11 mouse cellular contexts compared by ENCODE assay signal in the genomic region with DNA sequence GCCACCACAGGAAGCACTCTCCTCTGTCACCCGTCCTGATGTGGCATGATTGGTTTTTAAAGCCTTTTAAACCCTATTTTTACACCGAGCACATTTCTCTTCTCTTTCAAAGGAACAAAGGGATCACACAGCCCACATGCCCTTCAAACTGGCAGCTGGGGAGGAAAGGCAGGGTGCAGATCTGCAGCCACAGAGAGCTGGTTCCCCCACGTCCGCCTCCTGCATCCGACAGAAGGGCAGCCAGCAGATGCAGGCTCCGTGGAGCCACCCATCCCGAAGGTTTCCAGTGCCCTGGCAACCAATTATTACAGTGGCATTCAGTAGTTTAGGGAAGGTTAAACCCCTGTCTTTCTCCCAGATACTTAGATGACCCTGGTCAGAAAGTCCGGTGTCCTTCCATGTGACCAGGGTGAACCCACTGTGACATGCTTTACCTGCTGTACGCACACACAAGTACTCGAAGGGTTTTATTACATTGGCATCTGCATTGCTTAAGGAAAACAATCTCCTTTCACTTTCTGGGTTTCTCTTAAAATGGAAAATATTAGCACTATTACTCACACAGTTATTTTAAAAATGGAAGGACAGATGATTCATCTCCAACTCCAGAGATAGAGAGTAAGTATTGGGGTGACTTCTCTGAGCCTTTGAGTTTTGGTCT.
DNase-seq lines count a peak whose midpoint lies in the region; ATAC-seq and TF ChIP-seq lines count a peak whose summit lies in the region.
"Had no signal": no experiment of that assay in that cellular context is flagged by ENCODE, and none has a peak within 500 bp of the region (broad histone marks: within the 10 kb centered on the region; RNA-seq: fewer than 3 reads in every experiment).

No protein-coding gene starts in this region.

- H3K27me3 ChIP-seq in forebrain, embryonic 10.5 days (ENCODE audit: poor library complexity, severe bottlenecking) = no peaks in the 10 kb centered on the region
- no peaks in the 10 kb centered on the region for H3K27me3 ChIP-seq in forebrain, embryonic 11.5 days (ENCODE audit: control insufficient read depth, insufficient read depth, low read length)
- no peaks in the 10 kb centered on the region for H3K27me3 ChIP-seq in midbrain, embryonic 10.5 days (ENCODE audit: low read depth, poor library complexity, severe bottlenecking)
- no peaks in the 10 kb centered on the region for H3K27me3 ChIP-seq in midbrain, embryonic 11.5 days (ENCODE audit: control insufficient read depth, insufficient read depth, low read length)
- H3K27me3 ChIP-seq in hindbrain, embryonic 16.5 days (replicated peaks; ENCODE audit: control insufficient read depth, insufficient read depth, low read length) = no peaks in the 10 kb centered on the region
- no peaks in the 10 kb centered on the region for H3K27me3 ChIP-seq in liver, postnatal 0 days (ENCODE audit: insufficient read depth, low read length)

- no peak for TF ChIP-seq EP300 in liver, postnatal 0 days (IDR thresholded peaks at IDR 0.05; ENCODE audit: low read depth)

- no peaks in the 10 kb centered on the region for H3K36me3 ChIP-seq in forebrain, embryonic 10.5 days (replicated peaks)
- H3K36me3 ChIP-seq in forebrain, embryonic 11.5 days (ENCODE audit: control insufficient read depth, insufficient read depth, low read length) = no peaks in the 10 kb centered on the region
- no peaks in the 10 kb centered on the region for H3K36me3 ChIP-seq in midbrain, embryonic 10.5 days
- no peaks in the 10 kb centered on the region for H3K36me3 ChIP-seq in midbrain, embryonic 11.5 days (ENCODE audit: control insufficient read depth, insufficient read depth, low read length)
- H3K36me3 ChIP-seq in hindbrain, embryonic 16.5 days (ENCODE audit: control insufficient read depth, insufficient read depth, low read length) = no peaks in the 10 kb centered on the region
- no peaks in the 10 kb centered on the region for H3K36me3 ChIP-seq in liver, postnatal 0 days (replicated peaks; ENCODE audit: insufficient read depth, low read length)
- H3K36me3 ChIP-seq: limb, embryonic 13.5 days had no signal

- 38% methylated on average over 10 of the region's 10 CpGs for WGBS in forebrain, embryonic 10.5 days
- WGBS in forebrain, embryonic 11.5 days = 35% methylated on average over 10 of the region's 10 CpGs
- WGBS in midbrain, embryonic 10.5 days = 42% methylated on average over 10 of the region's 10 CpGs
- 40% methylated on average over 10 of the region's 10 CpGs for WGBS in midbrain, embryonic 11.5 days
- WGBS in hindbrain, embryonic 16.5 days = 32% methylated on average over 10 of the region's 10 CpGs
- 39% methylated on average over 10 of the region's 10 CpGs for WGBS in liver, postnatal 0 days (ENCODE audit: insufficient replicate concordance)

- H3K4me2 ChIP-seq in forebrain, embryonic 11.5 days (ENCODE audit: low read depth, low read length, severe bottlenecking) = no peak overlapping the region
- H3K4me2 ChIP-seq in midbrain, embryonic 11.5 days = no peak overlapping the region
- H3K4me2 ChIP-seq in hindbrain, embryonic 16.5 days (ENCODE audit: low read length) = no peak overlapping the region
- no peak overlapping the region for H3K4me2 ChIP-seq in liver, postnatal 0 days (ENCODE audit: low read depth, low read length)
- H3K4me2 ChIP-seq: limb, embryonic 13.5 days had no signal

- DNase-seq in forebrain, embryonic 10.5 days (ENCODE audit: extremely low spot score, low spot score) = no peak
- DNase-seq in forebrain, embryonic 11.5 days (ENCODE audit: low spot score) = no peak
- no peak for DNase-seq in midbrain, embryonic 10.5 days (ENCODE audit: low spot score)
- DNase-seq in midbrain, embryonic 11.5 days (ENCODE audit: low spot score, missing footprints) = no peak
- peak; percentile 73 for DNase-seq in thymus, postnatal 25 days
- DNase-seq in gastrocnemius, adult 18-20 months (ENCODE audit: low spot score) = no peak
- no peak for DNase-seq in liver, postnatal 0 days
- DNase-seq: B cell, adult 2 months; gastrocnemius, postnatal 14 days had no signal

- TF ChIP-seq CTCF in liver, postnatal 0 days (IDR thresholded peaks at IDR 0.05; ENCODE audit: low read depth) = no peak

- no peaks in the 10 kb centered on the region for H3K9me3 ChIP-seq in forebrain, embryonic 10.5 days
- H3K9me3 ChIP-seq in forebrain, embryonic 11.5 days (ENCODE audit: control insufficient read depth, low read length) = no peaks in the 10 kb centered on the region
- H3K9me3 ChIP-seq in midbrain, embryonic 10.5 days (replicated peaks) = no peaks in the 10 kb centered on the region
- no peaks in the 10 kb centered on the region for H3K9me3 ChIP-seq in midbrain, embryonic 11.5 days (ENCODE audit: control insufficient read depth, low read length)
- no peaks in the 10 kb centered on the region for H3K9me3 ChIP-seq in hindbrain, embryonic 16.5 days (ENCODE audit: control insufficient read depth, low read length)
- H3K9me3 ChIP-seq in liver, postnatal 0 days (ENCODE audit: low read length) = no peaks in the 10 kb centered on the region
- H3K9me3 ChIP-seq: limb, embryonic 13.5 days had no signal

- peaks cover 20% of the 10 kb centered on the region for H3K4me1 ChIP-seq in forebrain, embryonic 10.5 days
- 0 out of 2 replicates have a peak, but pooled peaks cover 2% of the 10 kb centered on the region for H3K4me1 ChIP-seq in forebrain, embryonic 11.5 days (replicated peaks; ENCODE audit: control insufficient read depth, insufficient read depth, low read length)
- peaks cover 22% of the 10 kb centered on the region for H3K4me1 ChIP-seq in midbrain, embryonic 10.5 days
- peaks cover 8% of the 10 kb centered on the region; the same call in 1 of the 2 replicates for H3K4me1 ChIP-seq in midbrain, embryonic 11.5 days (ENCODE audit: control insufficient read depth, insufficient read depth, low read length)
- H3K4me1 ChIP-seq in hindbrain, embryonic 16.5 days (ENCODE audit: control insufficient read depth, insufficient read depth, low read depth, low read length) = peaks cover 12% of the 10 kb centered on the region
- no peaks in the 10 kb centered on the region; the same call in 1 of the 2 replicates for H3K4me1 ChIP-seq in liver, postnatal 0 days (ENCODE audit: insufficient read depth)

- no peak for ATAC-seq in forebrain, embryonic 11.5 days (replicated peaks; ENCODE audit: low FRiP score)
- no peak for ATAC-seq in midbrain, embryonic 11.5 days (ENCODE audit: low FRiP score)
- ATAC-seq in hindbrain, embryonic 16.5 days = no peak
- ATAC-seq in liver, postnatal 0 days = no peak

- no peak overlapping the region for H3K4me3 ChIP-seq in forebrain, embryonic 10.5 days
- H3K4me3 ChIP-seq in forebrain, embryonic 11.5 days (ENCODE audit: low read depth, low read length) = no peak overlapping the region
- H3K4me3 ChIP-seq in midbrain, embryonic 10.5 days = no peak overlapping the region
- H3K4me3 ChIP-seq in midbrain, embryonic 11.5 days (ENCODE audit: low read depth, low read length) = no peak overlapping the region
- no peak overlapping the region for H3K4me3 ChIP-seq in hindbrain, embryonic 16.5 days (ENCODE audit: low read length)
- H3K4me3 ChIP-seq in liver, postnatal 0 days (ENCODE audit: low read depth, low read length) = no peak overlapping the region
- H3K4me3 ChIP-seq: limb, embryonic 13.5 days had no signal

- no peak overlapping the region for H3K9ac ChIP-seq in forebrain, embryonic 11.5 days (ENCODE audit: low read length)
- H3K9ac ChIP-seq in midbrain, embryonic 11.5 days (ENCODE audit: low read length) = no peak overlapping the region
- H3K9ac ChIP-seq in hindbrain, embryonic 16.5 days (ENCODE audit: low read depth, low read length) = peak overlapping the region; percentile 25; the same call in 1 of the 2 replicates
- no peak overlapping the region for H3K9ac ChIP-seq in liver, postnatal 0 days (replicated peaks)
- H3K9ac ChIP-seq: limb, embryonic 13.5 days had no signal

- H3K27ac ChIP-seq in forebrain, embryonic 10.5 days = peak overlapping the region; percentile 44; the same call in 1 of the 2 replicates
- H3K27ac ChIP-seq in forebrain, embryonic 11.5 days (ENCODE audit: low read depth, low read length) = no peak overlapping the region
- peak overlapping the region; percentile 61 for H3K27ac ChIP-seq in midbrain, embryonic 10.5 days (replicated peaks)
- no peak overlapping the region for H3K27ac ChIP-seq in midbrain, embryonic 11.5 days (ENCODE audit: low read depth, low read length)
- no peak overlapping the region for H3K27ac ChIP-seq in hindbrain, embryonic 16.5 days (ENCODE audit: low read depth, low read length)
- H3K27ac ChIP-seq in liver, postnatal 0 days (ENCODE audit: low read depth) = no peak overlapping the region

Comparison
In these comparisons a context has a peak if more than half of its experiments do, and no peak if none do; other contexts are left out.
1. H3K27ac ChIP-seq: peak in forebrain, embryonic 10.5 days (single experiment) and midbrain, embryonic 10.5 days (single experiment); none in forebrain, embryonic 11.5 days (single experiment), midbrain, embryonic 11.5 days (single experiment), hindbrain, embryonic 16.5 days (single experiment) and liver, postnatal 0 days (single experiment).